Mouse (Mus musculus): ENCODE results near the gene Dhdds. TPM values are rescaled to one million over a fixed set of nuclear protein-coding genes. Genes with fewer than 3 reads are reported as not detected.

Gene Dhdds
- polyA plus RNA-seq (2015; fragmentation: Nextera tagmentation; extraction: Ambion mirVana) = 23.8 and 25.1 TPM in 2 replicates

GRCm38 (mm10) chr4:134000466-134001438, at the start of gene Dhdds:
Dhdds (minus strand) TSS chr4:134000918.
- peak; percentile 98 for DNase-seq (ENCODE audit: low spot score)
- Histone ChIP-seq H3K27ac (ENCODE audit: low read length) (0 out of 2 replicates have a peak within 1 kb of the TSS, but pooled peaks have one; percentile 20), H3K9me3 (ENCODE audit: low read length) (no peaks in the 10 kb centered on the region), H3K36me3 (ENCODE audit: insufficient read depth, low read length) (no peaks in the 10 kb centered on the region; the same call in 1 of the 2 replicates), H3K27me3 (replicated peaks; ENCODE audit: insufficient read depth, low read length) (no peaks in the 10 kb centered on the region), H3K4me1 (ENCODE audit: insufficient read depth, low read depth, low read length) (no peaks in the 10 kb centered on the region), H3K4me3 (ENCODE audit: low read depth, low read length) (peak within 1 kb of the TSS; percentile 57), H3K4me2 (replicated peaks; ENCODE audit: low read depth, low read length) (peak within 1 kb of the TSS; percentile 56), H3K9ac (replicated peaks; ENCODE audit: low read depth) (peak within 1 kb of the TSS; percentile 57)
- ATAC-seq = peak; percentile 99
- TF ChIP-seq CTCF (IDR thresholded peaks at IDR 0.05) (no peak), EP300 (IDR thresholded peaks at IDR 0.05) (no peak)
- 1% methylated on average over 49 of the region's 49 CpGs for WGBS

GRCm38 (mm10) chr4:134047648-134048047, 46.9 kb upstream of the Dhdds start:
- no peak for DNase-seq (ENCODE audit: low spot score)
- Histone ChIP-seq H3K27ac (ENCODE audit: low read length) (no peak overlapping the region), H3K27me3 (replicated peaks; ENCODE audit: insufficient read depth, low read length) (no peaks in the 10 kb centered on the region), H3K4me1 (ENCODE audit: insufficient read depth, low read depth, low read length) (no peaks in the 10 kb centered on the region), H3K4me2 (replicated peaks; ENCODE audit: low read depth, low read length) (no peak overlapping the region), H3K36me3 (ENCODE audit: insufficient read depth, low read length) (no peaks in the 10 kb centered on the region), H3K4me3 (ENCODE audit: low read depth, low read length) (no peak overlapping the region), H3K9ac (replicated peaks; ENCODE audit: low read depth) (no peak overlapping the region), H3K9me3 (ENCODE audit: low read length) (no peaks in the 10 kb centered on the region)
- TF ChIP-seq EP300 (IDR thresholded peaks at IDR 0.05) = no peak
- TF ChIP-seq CTCF (IDR thresholded peaks at IDR 0.05) = no peak
- 70% methylated on average over 4 of the region's 5 CpGs for WGBS
- no peak for ATAC-seq

GRCm38 (mm10) chr4:134043041-134043440, 42.3 kb upstream of the Dhdds start:
- 49% methylated on average over 2 of the region's 2 CpGs for WGBS
- Histone ChIP-seq H3K4me3 (ENCODE audit: low read depth, low read length) (no peak overlapping the region), H3K4me1 (ENCODE audit: insufficient read depth, low read depth, low read length) (no peaks in the 10 kb centered on the region), H3K4me2 (replicated peaks; ENCODE audit: low read depth, low read length) (no peak overlapping the region), H3K9ac (replicated peaks; ENCODE audit: low read depth) (no peak overlapping the region), H3K27ac (ENCODE audit: low read length) (no peak overlapping the region), H3K27me3 (replicated peaks; ENCODE audit: insufficient read depth, low read length) (no peaks in the 10 kb centered on the region), H3K36me3 (ENCODE audit: insufficient read depth, low read length) (no peaks in the 10 kb centered on the region), H3K9me3 (ENCODE audit: low read length) (no peaks in the 10 kb centered on the region)
- TF ChIP-seq CTCF (IDR thresholded peaks at IDR 0.05) (no peak), EP300 (IDR thresholded peaks at IDR 0.05) (no peak)
- no peak for DNase-seq (ENCODE audit: low spot score)
- no peak for ATAC-seq

- Histone ChIP-seq H3K4me3 (ENCODE audit: low read depth, low read length) (no peak overlapping the region), H3K9me3 (ENCODE audit: low read length) (no peaks in the 10 kb centered on the region), H3K9ac (replicated peaks; ENCODE audit: low read depth) (no peak overlapping the region), H3K36me3 (ENCODE audit: insufficient read depth, low read length) (no peaks in the 10 kb centered on the region), H3K27me3 (replicated peaks; ENCODE audit: insufficient read depth, low read length) (no peaks in the 10 kb centered on the region), H3K27ac (ENCODE audit: low read length) (no peak overlapping the region), H3K4me2 (replicated peaks; ENCODE audit: low read depth, low read length) (no peak overlapping the region), H3K4me1 (ENCODE audit: insufficient read depth, low read depth, low read length) (no peaks in the 10 kb centered on the region)
- TF ChIP-seq EP300 (IDR thresholded peaks at IDR 0.05) (no peak), CTCF (IDR thresholded peaks at IDR 0.05) (no peak)
- 20% methylated on average over 9 of the region's 9 CpGs for WGBS
- DNase-seq (ENCODE audit: low spot score) = peak; percentile 64
- no peak for ATAC-seq
Observed at GRCm38 (mm10) chr4:134041317-134042123, 40.8 kb upstream of the Dhdds start.

- Histone ChIP-seq H3K9me3 (ENCODE audit: low read length) (no peaks in the 10 kb centered on the region), H3K36me3 (ENCODE audit: insufficient read depth, low read length) (no peaks in the 10 kb centered on the region), H3K4me2 (replicated peaks; ENCODE audit: low read depth, low read length) (no peak overlapping the region), H3K27me3 (replicated peaks; ENCODE audit: insufficient read depth, low read length) (no peaks in the 10 kb centered on the region), H3K4me3 (ENCODE audit: low read depth, low read length) (no peak overlapping the region), H3K27ac (ENCODE audit: low read length) (no peak overlapping the region), H3K9ac (replicated peaks; ENCODE audit: low read depth) (no peak overlapping the region), H3K4me1 (ENCODE audit: insufficient read depth, low read depth, low read length) (no peaks in the 10 kb centered on the region)
- peak; percentile 95 for TF ChIP-seq CTCF (IDR thresholded peaks at IDR 0.05)
- no peak for TF ChIP-seq EP300 (IDR thresholded peaks at IDR 0.05)
- peak; percentile 49 for ATAC-seq
- WGBS = 4% methylated on average over 16 of the region's 16 CpGs
- peak; percentile 80 for DNase-seq (ENCODE audit: low spot score)
Observed at GRCm38 (mm10) chr4:134035953-134036352, 35.2 kb upstream of the Dhdds start.

- 59% methylated on average over 9 of the region's 9 CpGs for WGBS
- no peak for TF ChIP-seq EP300 (IDR thresholded peaks at IDR 0.05)
- no peak for TF ChIP-seq CTCF (IDR thresholded peaks at IDR 0.05)
Observed at GRCm38 (mm10) chr4:134025802-134026201, 25.1 kb upstream of the Dhdds start.

More at GRCm38 (mm10) chr4:134025802-134026201, 25.1 kb upstream of the Dhdds start:
- Histone ChIP-seq H3K9me3 (ENCODE audit: low read length) (no peaks in the 10 kb centered on the region), H3K4me2 (replicated peaks; ENCODE audit: low read depth, low read length) (no peak overlapping the region), H3K27ac (ENCODE audit: low read length) (no peak overlapping the region), H3K9ac (replicated peaks; ENCODE audit: low read depth) (no peak overlapping the region), H3K4me1 (ENCODE audit: insufficient read depth, low read depth, low read length) (no peaks in the 10 kb centered on the region), H3K27me3 (replicated peaks; ENCODE audit: insufficient read depth, low read length) (no peaks in the 10 kb centered on the region), H3K4me3 (ENCODE audit: low read depth, low read length) (no peak overlapping the region), H3K36me3 (ENCODE audit: insufficient read depth, low read length) (no peaks in the 10 kb centered on the region)
- ATAC-seq (no peak), DNase-seq (ENCODE audit: low spot score) (no peak)
